Mouse (Mus musculus) splenic B cell, adult 2 months (primary cell): Measurements from ENCODE around the gene Atp8b5.

Source experiments
- DNase-seq: peaks from one replicate; pipeline ENCODE4 v3.0.0-alpha.2; 2011; ENCODE audit warnings: low read depth, low spot score
- H3K27me3 ChIP-seq: 2 replicates; pipeline ENCODE4 v1.6.1; 2012; ENCODE audit warnings: mild to moderate bottlenecking, low read length, moderate library complexity, mixed read lengths; ENCODE audit not compliant: control insufficient read depth, poor library complexity, insufficient read depth, severe bottlenecking
- H3K36me3 ChIP-seq: 2 replicates; pipeline ENCODE4 v1.6.1; 2012; ENCODE audit warnings: mild to moderate bottlenecking, low read length, moderate library complexity, mixed read lengths; ENCODE audit not compliant: control insufficient read depth, poor library complexity, insufficient read depth, severe bottlenecking

Gene Atp8b5

GRCm38 (mm10) chr4:43400976-43401375 lies 134.0 kb downstream of the Atp8b5 start:
- DNase-seq: no peak
- no peaks in the 10 kb centered on the region for H3K27me3 ChIP-seq
- no peaks in the 10 kb centered on the region for H3K36me3 ChIP-seq

DNA sequence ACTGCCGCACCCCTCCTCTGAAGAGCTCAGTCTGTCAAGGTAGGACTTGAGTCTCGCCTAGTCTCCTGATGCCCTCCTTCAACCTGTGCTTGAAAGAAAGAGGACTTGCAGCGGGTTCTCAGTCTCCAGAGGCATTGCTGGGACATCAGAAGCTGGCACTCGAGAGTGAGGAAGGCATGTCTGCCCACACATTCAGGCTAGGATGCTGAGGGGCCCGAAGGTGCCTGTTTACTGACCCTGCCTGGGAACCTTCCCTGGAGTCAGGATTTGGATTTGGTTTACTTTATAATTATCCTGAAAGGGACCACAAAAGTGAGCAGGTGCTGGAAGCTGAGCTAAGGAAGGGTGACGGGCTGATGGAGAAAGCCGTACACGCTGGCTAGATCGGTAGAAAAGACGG lies 134.5 kb downstream of the Atp8b5 start:
- no peaks in the 10 kb centered on the region for H3K27me3 ChIP-seq
- H3K36me3 ChIP-seq: no peaks in the 10 kb centered on the region
- DNase-seq: no peak

DNA sequence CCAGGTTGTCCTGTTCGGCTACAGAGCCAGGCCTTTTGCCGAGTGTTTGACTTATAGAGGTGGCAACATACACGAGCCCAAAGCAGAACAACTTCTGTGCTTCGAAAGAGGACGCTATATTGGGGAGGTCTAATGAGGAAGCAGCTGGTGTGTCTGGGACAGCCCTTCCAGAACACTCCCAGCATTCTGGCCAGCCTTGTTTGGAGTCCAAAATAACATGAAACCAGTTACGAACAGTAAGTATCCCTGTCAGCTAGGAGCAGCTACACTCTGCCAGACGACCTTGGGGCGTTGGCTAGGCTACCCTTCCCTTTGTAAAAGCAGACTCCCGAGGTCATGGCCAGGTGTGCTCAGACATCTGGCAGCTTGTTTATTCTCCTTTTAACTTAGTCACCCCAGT lies 135.3 kb downstream of the Atp8b5 start:
- DNase-seq: no peak
- H3K27me3 ChIP-seq: no peaks in the 10 kb centered on the region
- no peaks in the 10 kb centered on the region for H3K36me3 ChIP-seq

DNA sequence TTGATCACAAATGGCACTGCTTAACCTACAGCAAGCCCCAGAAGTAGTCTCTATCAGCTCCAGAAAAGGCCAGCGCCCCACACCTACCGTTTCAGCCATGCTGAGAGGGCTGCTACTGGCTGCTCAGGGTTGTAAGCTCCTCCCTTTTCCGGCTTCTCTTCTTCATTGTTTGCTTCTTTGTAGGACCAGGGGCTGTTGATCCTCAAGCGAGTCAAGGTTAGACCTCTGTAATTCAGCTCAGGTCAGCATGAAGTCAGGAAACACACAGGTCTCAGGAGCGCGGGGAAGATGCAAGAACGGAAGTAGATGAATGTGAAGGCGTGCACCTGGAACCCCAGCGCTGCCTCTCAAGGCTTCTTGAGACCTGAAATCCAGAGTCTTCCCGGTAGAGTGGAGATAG lies 137.7 kb downstream of the Atp8b5 start:
- Histone ChIP-seq H3K27me3 (no peaks in the 10 kb centered on the region), H3K36me3 (no peaks in the 10 kb centered on the region)
- DNase-seq: no peak

DNA sequence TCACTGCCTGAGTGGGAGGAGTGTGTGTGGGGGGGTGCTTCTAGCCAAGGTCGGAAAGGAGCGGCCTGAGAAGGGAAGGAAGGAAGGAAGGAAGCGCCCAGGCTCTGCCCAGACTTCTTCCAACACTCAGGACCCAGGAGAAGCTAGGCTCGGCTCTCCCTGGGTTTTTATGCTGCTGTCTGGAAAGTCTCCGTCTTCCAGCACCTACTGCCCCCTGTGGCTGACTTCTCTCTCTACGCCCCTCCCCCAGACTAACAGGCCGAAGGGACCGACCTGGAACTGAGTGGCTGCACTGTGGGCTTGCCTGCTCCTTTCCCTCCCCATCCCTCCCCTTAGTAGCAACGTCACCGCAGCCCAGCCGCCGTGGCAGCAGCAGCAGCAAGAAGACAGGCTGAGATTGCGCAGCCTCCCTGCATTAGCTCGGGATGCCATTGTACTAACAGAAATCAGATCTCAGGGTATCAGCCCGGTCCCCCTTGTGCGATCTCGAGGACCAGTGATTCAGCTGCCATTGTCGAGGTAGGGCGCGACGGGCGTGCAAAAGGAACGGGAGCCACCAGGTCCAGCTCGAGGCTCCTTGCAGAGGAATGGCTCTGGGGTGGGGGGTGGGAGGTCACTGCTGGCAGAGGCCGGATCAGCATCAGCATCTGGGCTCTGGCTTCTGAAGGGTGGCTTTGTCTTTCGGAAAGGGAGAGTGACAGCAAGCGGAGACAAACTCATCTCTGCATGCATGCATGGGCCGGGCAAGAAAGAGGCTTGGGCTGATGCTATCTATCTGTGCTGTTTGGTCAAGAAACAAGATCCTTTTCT lies 139.4 kb downstream of the Atp8b5 start:
- no peak for DNase-seq
- Histone ChIP-seq H3K27me3 (no peaks in the 10 kb centered on the region), H3K36me3 (no peaks in the 10 kb centered on the region)

- no peaks in the 10 kb centered on the region for H3K27me3 ChIP-seq
- no peaks in the 10 kb centered on the region for H3K36me3 ChIP-seq
- DNase-seq: no peak
These were observed 140.3 kb downstream of the Atp8b5 start for GRCm38 (mm10) chr4:43407071-43407920.

- Histone ChIP-seq H3K36me3 (no peaks in the 10 kb centered on the region), H3K27me3 (no peaks in the 10 kb centered on the region)
- DNase-seq: no peak
These were observed 147.8 kb downstream of the Atp8b5 start for GRCm38 (mm10) chr4:43414761-43415160.

DNA sequence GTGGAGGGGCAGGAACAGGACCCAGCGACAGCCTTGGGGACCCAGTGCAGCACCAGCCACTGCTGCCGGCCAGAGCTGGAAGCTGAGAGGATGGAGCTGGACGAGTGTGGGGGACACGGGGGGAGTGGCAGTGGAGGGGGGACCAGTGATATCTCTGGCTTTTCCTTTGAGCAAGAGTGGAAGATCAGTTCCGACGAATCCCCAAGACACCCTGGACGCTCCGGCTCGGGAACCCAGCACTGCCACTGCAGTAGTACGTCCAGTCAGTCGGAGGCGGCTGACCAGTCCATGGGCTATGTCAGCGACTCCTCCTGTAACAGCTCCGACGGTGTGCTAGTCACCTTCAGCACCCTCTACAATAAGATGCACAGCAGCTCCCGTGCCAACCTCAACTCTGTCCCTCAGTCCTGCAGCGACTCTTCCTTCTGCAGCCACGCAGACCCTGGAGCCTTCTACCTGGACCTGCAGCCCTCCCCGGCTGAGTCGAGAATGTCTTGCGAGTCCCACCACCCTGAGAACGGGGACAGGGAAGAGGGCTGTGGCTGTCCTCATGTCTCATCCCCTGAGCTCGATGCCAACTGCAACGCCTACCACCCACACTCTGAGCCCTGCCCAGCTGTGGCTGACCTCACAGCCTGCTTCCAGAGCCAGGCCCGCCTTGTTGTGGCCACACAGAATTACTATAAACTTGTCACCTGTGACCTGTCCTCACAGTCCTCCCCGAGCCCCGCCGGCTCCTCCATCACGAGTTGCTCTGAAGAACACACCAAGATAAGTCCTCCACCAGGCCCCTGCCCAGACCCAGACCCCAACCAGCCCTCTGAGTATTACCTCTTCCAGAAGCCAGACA lies 148.5 kb downstream of the Atp8b5 start:
- no peaks in the 10 kb centered on the region for H3K27me3 ChIP-seq
- no peaks in the 10 kb centered on the region for H3K36me3 ChIP-seq
- no peak for DNase-seq

DNA sequence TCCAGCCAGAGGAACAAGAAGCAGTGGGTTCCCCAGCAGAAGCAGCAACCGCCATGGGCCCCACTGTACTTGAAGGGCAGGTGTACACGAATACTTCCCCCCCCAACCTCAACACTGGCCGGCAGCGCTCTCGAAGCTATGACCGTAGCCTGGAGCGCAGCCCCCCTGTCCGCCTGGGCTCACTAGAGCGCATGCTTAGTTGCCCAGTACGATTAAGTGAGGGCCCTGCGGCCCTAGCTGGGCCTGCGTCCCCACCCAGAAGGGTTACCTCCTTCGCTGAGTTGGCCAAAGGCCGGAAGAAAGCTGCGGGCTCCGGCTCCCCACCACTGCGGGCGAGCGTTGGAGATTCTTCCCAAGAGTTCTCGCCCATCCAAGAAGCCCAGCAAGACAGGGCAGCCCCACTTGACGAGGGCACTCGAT lies 149.1 kb downstream of the Atp8b5 start:
- Histone ChIP-seq H3K27me3 (no peaks in the 10 kb centered on the region), H3K36me3 (no peaks in the 10 kb centered on the region)
- DNase-seq: no peak

DNA sequence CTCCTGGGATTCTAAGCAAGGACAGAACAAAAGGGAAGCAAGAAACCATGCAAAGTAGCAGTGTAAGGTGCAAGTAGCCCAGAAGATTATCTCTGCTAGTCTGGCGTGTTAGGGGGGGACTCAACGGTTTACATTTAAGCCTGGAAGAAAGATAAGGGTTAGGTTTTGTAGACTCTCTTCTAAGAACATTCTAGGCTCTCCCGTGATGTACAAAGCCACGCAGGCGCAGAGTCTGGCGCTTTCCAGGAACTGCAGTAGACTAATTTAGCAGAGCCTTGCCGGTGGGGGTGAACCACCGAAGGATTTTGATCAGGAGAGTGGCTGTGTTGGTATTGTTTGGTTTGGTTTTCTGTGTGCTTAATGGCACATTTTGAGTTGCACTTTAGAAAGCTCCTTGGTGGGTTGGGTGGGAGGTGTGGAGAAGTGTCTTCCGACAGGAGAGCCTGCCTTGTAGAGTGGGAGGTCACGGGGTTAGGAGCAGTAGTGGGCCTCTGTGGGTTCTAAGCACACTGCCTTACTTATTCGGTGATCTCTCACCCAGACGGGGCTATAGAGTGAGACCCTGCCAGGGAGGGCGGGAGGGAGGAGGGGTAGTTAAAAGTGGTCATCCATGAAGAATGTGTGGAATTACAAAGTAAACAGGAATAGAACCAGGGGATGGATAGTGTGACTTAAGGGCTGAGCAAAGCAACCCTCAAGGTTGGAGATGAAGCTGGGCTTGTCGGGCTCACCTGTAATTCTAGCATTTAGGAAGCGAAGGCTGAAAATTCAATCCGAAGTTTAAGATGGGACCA lies 150.5 kb downstream of the Atp8b5 start:
- Histone ChIP-seq H3K27me3 (no peaks in the 10 kb centered on the region), H3K36me3 (no peaks in the 10 kb centered on the region)
- no peak for DNase-seq

- no peak for DNase-seq
- no peaks in the 10 kb centered on the region for H3K36me3 ChIP-seq
- no peaks in the 10 kb centered on the region for H3K27me3 ChIP-seq
These were observed 151.5 kb downstream of the Atp8b5 start for GRCm38 (mm10) chr4:43418450-43418849.

- no peak for DNase-seq
- Histone ChIP-seq H3K27me3 (no peaks in the 10 kb centered on the region), H3K36me3 (no peaks in the 10 kb centered on the region)
These were observed 152.2 kb downstream of the Atp8b5 start for GRCm38 (mm10) chr4:43418973-43419656.

DNA sequence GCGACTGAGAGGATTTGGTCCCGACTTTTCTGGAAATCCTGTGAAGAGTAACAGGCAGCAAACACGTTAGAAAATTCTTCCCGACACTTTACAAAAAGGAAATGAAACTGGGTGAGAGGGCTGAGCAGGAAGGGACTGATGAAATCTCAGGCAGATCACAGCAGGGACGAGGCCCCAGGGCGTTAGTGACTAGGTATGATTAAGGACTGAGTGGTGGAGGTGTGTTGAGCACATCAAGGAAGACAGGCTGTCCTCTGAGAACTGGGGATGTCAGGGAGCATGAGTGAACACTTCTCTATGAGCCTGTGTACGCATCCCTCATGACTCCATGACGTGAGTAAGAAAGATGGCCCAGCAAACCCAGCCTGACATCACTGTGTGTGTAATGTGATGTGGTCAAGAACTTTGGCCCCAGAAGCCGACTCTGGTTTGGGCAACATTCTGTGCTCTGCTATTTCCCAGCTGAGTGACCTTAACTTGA lies 152.9 kb downstream of the Atp8b5 start:
- no peaks in the 10 kb centered on the region for H3K27me3 ChIP-seq
- DNase-seq: no peak
- H3K36me3 ChIP-seq: no peaks in the 10 kb centered on the region
